Mouse (Mus musculus): Measurements from ENCODE around the gene Sar1a. TPM values are rescaled to one million over a fixed set of nuclear protein-coding genes. Genes with fewer than 3 reads are reported as not detected.

Gene Sar1a
- polyA plus RNA-seq (2015; fragmentation: Nextera tagmentation; extraction: Ambion mirVana): 230 and 231 TPM in 2 replicates

DNA sequence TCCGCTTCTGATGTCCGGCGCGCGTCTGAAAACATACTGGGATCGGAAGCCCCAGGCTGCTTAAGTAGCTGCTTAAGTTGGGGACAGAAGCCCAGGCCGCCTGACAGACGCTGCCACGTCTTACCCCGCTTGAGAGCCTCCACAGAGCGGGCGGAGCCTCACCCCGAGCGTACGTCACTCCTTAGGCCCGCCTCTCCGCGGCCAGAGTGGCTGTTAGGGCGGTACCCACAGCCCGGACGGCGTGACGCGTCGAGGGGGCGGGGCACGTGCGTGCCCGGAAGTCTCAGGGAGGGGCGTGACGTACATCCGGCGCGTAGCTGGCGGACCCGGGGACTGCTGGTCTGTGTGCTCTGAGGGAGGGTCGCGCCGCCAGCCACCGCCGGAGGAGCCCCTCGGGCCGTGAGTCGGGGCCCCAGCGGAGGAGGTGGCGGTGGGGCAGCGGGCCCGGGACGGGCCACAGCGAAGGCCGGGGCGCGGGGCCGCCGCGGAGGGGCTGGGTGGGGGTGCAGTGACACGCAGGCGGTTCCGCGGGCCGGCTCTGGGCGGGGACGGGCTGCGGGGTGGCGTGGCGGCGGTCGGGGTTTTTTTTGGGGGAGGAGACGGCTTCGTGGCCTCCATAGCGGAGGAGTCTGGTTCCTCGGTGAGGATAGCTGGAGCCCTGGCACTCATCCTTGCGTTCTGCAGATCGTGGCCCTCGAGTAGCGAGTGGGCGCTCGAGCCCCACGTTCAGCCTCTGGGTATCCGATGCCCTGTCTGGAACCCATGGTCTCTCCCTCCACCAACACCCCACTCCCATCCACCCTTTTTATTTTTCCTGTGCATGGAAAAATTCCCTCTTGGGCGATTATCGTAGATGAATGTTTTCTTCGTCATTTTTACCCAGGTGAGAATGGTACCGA, at the start of gene Sar1a:
Sar1a (plus strand) TSS at position 285 of the 899 bp plus-strand sequence.
- ATAC-seq (ENCODE audit: low read depth): peak; percentile 100
- under 1% methylated on average over 69 of the region's 84 CpGs for WGBS

DNA sequence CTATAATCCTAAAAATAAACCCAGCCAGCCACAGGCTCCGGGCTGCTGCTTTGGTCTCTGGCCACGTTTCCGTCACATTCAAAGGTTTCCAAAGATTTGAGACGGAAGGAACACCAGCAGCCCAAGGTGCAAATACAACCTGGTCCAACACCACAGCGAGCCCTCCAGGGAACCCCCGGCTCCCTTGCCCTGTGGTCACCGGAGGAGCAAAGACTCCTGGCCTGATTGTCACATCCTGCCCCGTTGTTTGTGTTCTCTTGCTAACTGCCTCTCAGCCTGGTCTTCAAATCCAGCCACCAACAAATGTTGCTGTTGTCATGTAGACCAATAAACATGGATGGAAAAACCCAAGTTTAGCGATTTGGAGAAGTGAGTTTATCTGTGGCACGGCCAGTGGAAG, 47.7 kb upstream of the Sar1a start:
- peaks cover 3% of the 10 kb centered on the region; the same call in 1 of the 2 replicates for H3K4me1 ChIP-seq (replicated peaks; ENCODE audit: control insufficient read depth, insufficient read depth, low read length)
- no peaks in the 10 kb centered on the region for H3K36me3 ChIP-seq (ENCODE audit: control insufficient read depth, insufficient read depth, low read length)
- no peak overlapping the region for H3K27ac ChIP-seq (ENCODE audit: low read length)
- no peaks in the 10 kb centered on the region for H3K27me3 ChIP-seq (ENCODE audit: control insufficient read depth, insufficient read depth, low read depth, low read length)
- H3K9ac ChIP-seq (ENCODE audit: low read length): no peak overlapping the region
- H3K4me2 ChIP-seq (ENCODE audit: low read depth, low read length): no peak overlapping the region
- no peaks in the 10 kb centered on the region for H3K9me3 ChIP-seq (ENCODE audit: control insufficient read depth, low read length)
- ATAC-seq (ENCODE audit: low read depth): no peak
- WGBS: 64% methylated on average over 10 of the region's 10 CpGs
- no peak overlapping the region for H3K4me3 ChIP-seq (ENCODE audit: low read length)

More for the DNA sequence above, at the start of gene Sar1a:
- Histone ChIP-seq H3K9me3 (ENCODE audit: control insufficient read depth, low read length) (no peaks in the 10 kb centered on the region), H3K4me3 (ENCODE audit: low read length) (peak within 1 kb of the TSS; percentile 91), H3K27me3 (ENCODE audit: control insufficient read depth, insufficient read depth, low read depth, low read length) (no peaks in the 10 kb centered on the region), H3K4me2 (ENCODE audit: low read depth, low read length) (peak within 1 kb of the TSS; percentile 88), H3K27ac (ENCODE audit: low read length) (peak within 1 kb of the TSS; percentile 90), H3K9ac (ENCODE audit: low read length) (peak within 1 kb of the TSS; percentile 91), H3K36me3 (ENCODE audit: control insufficient read depth, insufficient read depth, low read length) (peaks cover 11% of the 10 kb centered on the region), H3K4me1 (replicated peaks; ENCODE audit: control insufficient read depth, insufficient read depth, low read length) (peaks cover 16% of the 10 kb centered on the region)

DNA sequence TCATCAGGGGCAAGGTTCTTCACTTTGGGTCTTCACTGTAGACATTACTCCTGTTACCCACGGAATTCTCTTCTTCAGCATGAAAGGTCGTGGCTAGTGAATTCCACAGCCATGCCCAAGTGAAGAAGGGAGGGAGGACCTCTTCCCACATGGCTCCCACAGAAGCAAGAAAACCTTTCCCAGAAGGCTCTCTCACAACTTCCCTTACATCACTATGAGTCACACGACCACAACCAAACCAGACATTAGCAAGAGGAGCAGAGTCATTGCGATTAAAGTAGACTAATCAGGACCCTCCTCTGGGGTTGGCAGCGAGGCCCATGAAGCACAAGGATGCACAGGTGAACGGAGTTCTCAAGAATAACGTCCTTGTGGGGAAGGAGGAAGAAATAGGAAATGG, 43.0 kb upstream of the Sar1a start:
- ATAC-seq (ENCODE audit: low read depth): no peak
- 71% methylated on average over 7 of the region's 7 CpGs for WGBS
- Histone ChIP-seq H3K27ac (ENCODE audit: low read length) (no peak overlapping the region), H3K27me3 (ENCODE audit: control insufficient read depth, insufficient read depth, low read depth, low read length) (no peaks in the 10 kb centered on the region), H3K36me3 (ENCODE audit: control insufficient read depth, insufficient read depth, low read length) (no peaks in the 10 kb centered on the region), H3K9ac (ENCODE audit: low read length) (no peak overlapping the region), H3K4me2 (ENCODE audit: low read depth, low read length) (no peak overlapping the region), H3K9me3 (ENCODE audit: control insufficient read depth, low read length) (no peaks in the 10 kb centered on the region), H3K4me3 (ENCODE audit: low read length) (no peak overlapping the region), H3K4me1 (replicated peaks; ENCODE audit: control insufficient read depth, insufficient read depth, low read length) (no peaks in the 10 kb centered on the region)

DNA sequence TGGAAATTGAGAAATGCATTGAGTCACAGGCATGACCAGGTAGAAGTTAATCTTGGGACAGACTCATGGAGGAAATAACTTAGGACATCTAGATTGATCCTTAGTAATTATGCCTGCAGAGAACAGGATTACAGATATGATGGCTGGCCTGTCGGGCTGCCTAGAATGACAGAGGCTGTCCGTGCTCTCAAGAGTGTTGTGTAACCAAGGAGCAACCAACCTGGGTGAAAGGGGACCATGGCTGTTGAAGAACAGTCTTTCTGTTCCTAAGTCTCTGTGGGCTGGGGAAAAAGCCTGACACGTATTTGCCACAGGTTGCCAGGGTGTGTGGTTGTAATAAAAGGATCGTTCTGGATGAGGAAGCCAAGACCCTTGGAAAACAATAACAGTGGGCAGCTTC, 39.7 kb upstream of the Sar1a start:
- H3K27me3 ChIP-seq (ENCODE audit: control insufficient read depth, insufficient read depth, low read depth, low read length): no peaks in the 10 kb centered on the region
- WGBS: 61% methylated on average over 4 of the region's 4 CpGs
- no peak overlapping the region for H3K27ac ChIP-seq (ENCODE audit: low read length)
- H3K4me2 ChIP-seq (ENCODE audit: low read depth, low read length): no peak overlapping the region
- ATAC-seq (ENCODE audit: low read depth): no peak
- no peaks in the 10 kb centered on the region for H3K36me3 ChIP-seq (ENCODE audit: control insufficient read depth, insufficient read depth, low read length)
- H3K4me1 ChIP-seq (replicated peaks; ENCODE audit: control insufficient read depth, insufficient read depth, low read length): no peaks in the 10 kb centered on the region
- H3K9me3 ChIP-seq (ENCODE audit: control insufficient read depth, low read length): no peaks in the 10 kb centered on the region
- no peak overlapping the region for H3K9ac ChIP-seq (ENCODE audit: low read length)
- no peak overlapping the region for H3K4me3 ChIP-seq (ENCODE audit: low read length)

DNA sequence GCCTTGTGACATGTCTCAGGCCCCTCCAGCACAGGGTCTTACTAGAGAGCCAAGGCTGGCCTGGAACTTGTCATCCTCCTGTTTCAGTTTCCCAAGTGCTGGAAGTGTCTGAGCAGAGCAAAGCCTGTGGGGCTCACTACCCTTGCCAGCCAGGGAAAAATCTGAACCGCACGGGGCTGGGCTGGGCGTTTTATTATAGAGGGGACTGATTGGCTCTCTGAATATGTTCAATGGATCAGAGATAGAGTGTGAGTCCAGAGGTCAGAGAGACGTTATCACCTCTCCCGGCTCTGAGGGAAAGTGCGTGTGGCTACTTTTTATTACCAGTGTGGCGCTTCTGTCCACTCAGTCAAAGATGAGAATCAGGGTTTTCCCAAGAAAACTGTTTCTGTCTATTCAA, 33.5 kb upstream of the Sar1a start:
- Histone ChIP-seq H3K4me2 (ENCODE audit: low read depth, low read length) (no peak overlapping the region), H3K27me3 (ENCODE audit: control insufficient read depth, insufficient read depth, low read depth, low read length) (no peaks in the 10 kb centered on the region), H3K36me3 (ENCODE audit: control insufficient read depth, insufficient read depth, low read length) (no peaks in the 10 kb centered on the region), H3K4me3 (ENCODE audit: low read length) (no peak overlapping the region), H3K4me1 (replicated peaks; ENCODE audit: control insufficient read depth, insufficient read depth, low read length) (peaks cover 8% of the 10 kb centered on the region), H3K9me3 (ENCODE audit: control insufficient read depth, low read length) (no peaks in the 10 kb centered on the region), H3K27ac (ENCODE audit: low read length) (no peak overlapping the region), H3K9ac (ENCODE audit: low read length) (no peak overlapping the region)
- no peak for ATAC-seq (ENCODE audit: low read depth)
- 79% methylated on average over 7 of the region's 7 CpGs for WGBS

DNA sequence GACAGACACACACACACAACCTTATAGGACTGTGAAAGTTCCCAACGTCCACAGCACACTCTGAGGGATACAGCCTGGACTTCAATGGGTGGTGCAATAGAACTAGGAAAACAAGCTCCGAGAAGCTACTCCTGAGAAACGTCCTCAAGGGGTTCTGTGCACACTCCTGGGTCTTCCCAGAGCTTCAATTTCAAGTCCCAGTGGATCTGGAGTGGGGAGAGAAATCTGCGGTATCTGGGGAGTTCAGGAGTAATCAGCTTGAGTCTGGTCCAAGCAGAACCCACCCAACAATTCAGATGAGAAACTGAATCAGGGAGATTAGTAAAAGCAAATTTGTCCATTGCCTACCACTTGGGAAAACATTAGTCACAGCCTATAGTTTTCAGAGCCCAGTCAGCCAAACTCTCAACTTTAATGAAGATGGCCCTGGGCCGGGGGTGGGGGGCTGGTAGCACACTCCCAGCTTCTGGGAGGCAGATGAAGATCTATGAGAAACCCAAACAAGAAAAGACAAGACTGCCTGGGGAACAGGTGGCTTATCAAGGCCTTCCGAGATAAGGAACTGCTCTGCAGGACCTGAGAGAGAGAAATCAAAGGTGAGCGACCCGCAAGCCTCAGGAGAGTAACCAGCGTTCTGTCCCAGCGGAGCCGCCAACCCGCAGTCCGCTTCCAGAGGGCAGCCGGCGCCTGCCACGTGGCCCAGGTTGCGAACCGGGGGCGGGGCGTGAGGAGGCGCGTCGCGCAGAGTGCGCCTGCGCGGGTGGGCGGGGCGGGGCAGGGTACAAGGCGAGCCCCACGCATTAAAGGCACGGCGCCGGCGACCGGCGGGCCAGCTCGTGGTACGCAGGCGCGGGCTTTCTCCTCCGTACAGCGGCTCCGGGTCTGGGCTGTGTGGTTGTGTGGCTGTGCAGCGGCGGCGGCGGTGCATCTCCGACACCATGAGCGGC, 32.0 kb upstream of the Sar1a start, which contains the start of gene Ppa1:
Ppa1 (plus strand) TSS at position 763 of the 947 bp plus-strand sequence.
- Histone ChIP-seq H3K9me3 (ENCODE audit: control insufficient read depth, low read length) (no peaks in the 10 kb centered on the region), H3K4me1 (replicated peaks; ENCODE audit: control insufficient read depth, insufficient read depth, low read length) (peaks cover 8% of the 10 kb centered on the region), H3K27ac (ENCODE audit: low read length) (peak within 1 kb of the TSS; percentile 66), H3K27me3 (ENCODE audit: control insufficient read depth, insufficient read depth, low read depth, low read length) (no peaks in the 10 kb centered on the region), H3K4me3 (ENCODE audit: low read length) (peak within 1 kb of the TSS; percentile 90), H3K9ac (ENCODE audit: low read length) (peak within 1 kb of the TSS; percentile 87), H3K36me3 (ENCODE audit: control insufficient read depth, insufficient read depth, low read length) (no peaks in the 10 kb centered on the region), H3K4me2 (ENCODE audit: low read depth, low read length) (peak within 1 kb of the TSS; percentile 91)
- ATAC-seq (ENCODE audit: low read depth): peak; percentile 97
- 1% methylated on average over 48 of the region's 50 CpGs for WGBS

DNA sequence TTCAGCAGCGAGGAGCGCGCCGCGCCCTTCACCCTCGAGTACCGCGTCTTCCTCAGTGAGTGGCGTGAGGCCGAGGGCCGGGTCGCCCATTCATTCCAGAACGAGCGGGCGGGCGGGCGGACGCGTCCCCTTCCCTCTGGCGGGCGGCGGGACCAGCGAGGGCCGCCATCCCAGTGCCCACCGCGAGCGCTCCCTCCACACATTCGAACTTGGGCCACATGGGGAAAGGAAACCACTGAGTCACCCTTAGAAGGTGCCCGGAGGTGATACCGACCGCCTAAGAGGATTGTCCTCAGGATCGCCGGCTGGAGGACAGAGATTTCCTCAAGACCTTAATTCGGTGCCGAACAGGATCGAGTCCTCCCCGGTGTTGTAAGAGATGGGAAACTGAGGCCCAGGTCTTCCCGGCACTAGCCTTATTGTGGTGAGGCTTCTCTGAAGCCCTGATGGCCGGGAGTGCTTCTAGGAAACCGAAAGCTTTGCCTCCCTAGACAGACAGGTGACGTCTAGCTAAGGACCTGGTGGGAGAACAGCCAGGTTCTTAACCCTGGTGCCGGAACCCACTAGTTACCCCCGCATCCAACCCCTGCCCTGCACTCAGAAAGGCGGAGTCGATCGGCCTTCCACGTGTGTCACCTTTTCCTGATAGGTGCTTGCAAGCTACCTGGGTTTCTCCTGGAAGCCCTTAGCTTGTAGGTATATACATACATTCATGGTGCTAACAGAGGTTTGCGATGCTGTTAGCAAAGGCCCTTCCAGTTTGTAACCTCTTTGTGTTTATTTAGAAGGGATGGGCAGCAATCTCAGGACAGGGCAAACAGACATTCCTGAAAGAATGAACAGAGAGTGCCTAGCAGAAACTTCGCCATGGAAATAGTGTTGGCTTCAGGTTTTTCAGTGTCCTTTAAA, 31.1 kb upstream of the Sar1a start:
- ATAC-seq (ENCODE audit: low read depth): peak; percentile 32
- H3K4me3 ChIP-seq (ENCODE audit: low read length): peak overlapping the region; percentile 90
- no peaks in the 10 kb centered on the region for H3K27me3 ChIP-seq (ENCODE audit: control insufficient read depth, insufficient read depth, low read depth, low read length)
- peak overlapping the region; percentile 91 for H3K4me2 ChIP-seq (ENCODE audit: low read depth, low read length)
- WGBS: under 1% methylated on average over 30 of the region's 49 CpGs
- H3K9ac ChIP-seq (ENCODE audit: low read length): peak overlapping the region; percentile 87
- peaks cover 8% of the 10 kb centered on the region for H3K4me1 ChIP-seq (replicated peaks; ENCODE audit: control insufficient read depth, insufficient read depth, low read length)
- H3K36me3 ChIP-seq (ENCODE audit: control insufficient read depth, insufficient read depth, low read length): no peaks in the 10 kb centered on the region
- no peaks in the 10 kb centered on the region for H3K9me3 ChIP-seq (ENCODE audit: control insufficient read depth, low read length)
- H3K27ac ChIP-seq (ENCODE audit: low read length): peak overlapping the region; percentile 66

DNA sequence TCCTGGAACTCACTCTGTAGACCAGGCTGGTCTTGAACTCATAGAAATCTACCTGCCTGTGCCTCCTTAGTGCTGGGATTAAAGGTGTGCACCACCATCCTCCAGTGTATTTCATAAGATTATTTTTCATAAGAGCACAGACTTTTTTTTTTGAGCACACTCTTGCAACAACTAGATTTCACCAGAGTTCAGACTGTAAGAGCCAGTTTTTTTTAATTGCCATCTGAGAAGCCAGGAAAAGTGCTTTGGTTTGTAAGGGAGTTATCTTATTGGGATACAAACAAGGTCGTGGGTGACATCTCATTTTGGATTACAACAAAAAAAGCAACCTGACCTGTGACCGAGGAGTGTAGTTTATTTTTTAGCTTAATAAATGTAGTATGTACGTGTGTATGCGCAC, 26.0 kb upstream of the Sar1a start:
- Histone ChIP-seq H3K4me2 (ENCODE audit: low read depth, low read length) (no peak overlapping the region), H3K27me3 (ENCODE audit: control insufficient read depth, insufficient read depth, low read depth, low read length) (no peaks in the 10 kb centered on the region), H3K9ac (ENCODE audit: low read length) (no peak overlapping the region), H3K4me3 (ENCODE audit: low read length) (no peak overlapping the region), H3K9me3 (ENCODE audit: control insufficient read depth, low read length) (no peaks in the 10 kb centered on the region), H3K4me1 (replicated peaks; ENCODE audit: control insufficient read depth, insufficient read depth, low read length) (peaks cover 4% of the 10 kb centered on the region), H3K36me3 (ENCODE audit: control insufficient read depth, insufficient read depth, low read length) (0 out of 2 replicates have a peak, but pooled peaks cover 2% of the 10 kb centered on the region), H3K27ac (ENCODE audit: low read length) (no peak overlapping the region)
- ATAC-seq (ENCODE audit: low read depth): no peak
- 85% methylated on average over 4 of the region's 4 CpGs for WGBS
